Mouse (Mus musculus): Measurements from ENCODE around the gene Camta1. TPM values are rescaled to one million over a fixed set of nuclear protein-coding genes. Genes with fewer than 3 reads are reported as not detected.

Camta1 gene
- polyA plus RNA-seq, 2 experiments, result 7.3 to 32.8 TPM

DNA sequence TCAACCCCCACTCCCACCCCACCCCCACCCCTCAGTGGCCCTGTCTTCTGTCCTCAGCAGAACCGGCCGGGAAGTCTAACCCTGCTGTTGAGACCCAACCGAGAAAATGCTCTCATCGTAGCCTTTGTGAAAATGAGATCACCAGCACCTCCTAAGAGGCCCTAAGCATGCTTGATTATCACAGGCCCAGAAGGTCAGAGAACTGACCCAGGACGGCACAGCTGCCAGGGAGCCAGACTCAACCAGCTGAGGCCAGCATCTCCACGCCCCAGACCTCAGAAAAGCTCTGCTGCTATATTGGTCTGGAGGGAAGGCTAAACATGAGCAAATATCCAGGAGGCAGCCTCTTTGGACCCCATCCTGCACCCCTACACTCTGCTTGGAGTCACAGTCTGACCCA is 321.1 kb downstream of the Camta1 start:
- Histone ChIP-seq H3K9me3 (ENCODE audit: control insufficient read depth, low read length) (no peaks in the 10 kb centered on the region), H3K4me2 (ENCODE audit: low read depth) (no peak overlapping the region), H3K4me1 (replicated peaks; ENCODE audit: control insufficient read depth in 2 of 2, insufficient read depth in 2 of 2, low read length in 1 of 2) (no peaks in the 10 kb centered on the region), H3K4me3 (ENCODE audit: insufficient read depth in 1 of 2, low read depth in 2 of 2, low read length in 2 of 2) (no peak overlapping the region), H3K27ac (no peak overlapping the region), H3K27me3 (ENCODE audit: control insufficient read depth, insufficient read depth, low read length) (no peaks in the 10 kb centered on the region), H3K9ac (replicated peaks) (no peak overlapping the region), H3K36me3 (replicated peaks; ENCODE audit: control insufficient read depth, insufficient read depth, low read depth) (no peaks in the 10 kb centered on the region)
- ATAC-seq (ENCODE audit: insufficient read depth) (no peak), DNase-seq (ENCODE audit: low read depth in 3 of 3, low spot score in 3 of 3) (no peak)
- WGBS (ENCODE audit: insufficient replicate concordance), result 57% methylated on average over 6 of the region's 6 CpGs
- TF ChIP-seq CTCF (IDR thresholded peaks at IDR 0.05; ENCODE audit: low read depth) (no peak), EP300 (IDR thresholded peaks at IDR 0.05; ENCODE audit: low read depth) (no peak)

DNA sequence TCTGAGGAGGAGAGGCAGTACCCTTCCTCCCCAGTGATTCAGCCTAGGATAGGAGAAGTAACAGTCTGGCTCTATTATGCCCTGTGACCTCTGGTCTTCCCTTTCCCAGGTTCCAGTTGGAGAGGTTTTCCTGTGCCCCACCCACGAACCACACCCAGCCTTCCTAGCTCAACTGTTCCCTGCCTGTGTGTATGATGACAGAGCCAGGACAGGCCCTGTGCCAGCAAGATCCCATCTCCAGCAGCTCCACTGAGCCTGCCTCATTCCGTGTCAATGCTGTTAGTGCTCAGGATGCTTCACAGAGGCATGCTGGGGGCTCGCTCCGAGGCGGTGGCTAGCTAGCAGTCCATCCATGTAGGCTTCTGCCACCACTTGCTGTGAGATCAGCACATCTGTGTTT is 321.8 kb downstream of the Camta1 start:
- DNase-seq (ENCODE audit: low read depth in 3 of 3, low spot score in 3 of 3) (no peak), ATAC-seq (ENCODE audit: insufficient read depth) (no peak)
- 60% methylated on average over 5 of the region's 5 CpGs for WGBS (ENCODE audit: insufficient replicate concordance)
- H3K27me3 ChIP-seq (ENCODE audit: control insufficient read depth, insufficient read depth, low read length), result no peaks in the 10 kb centered on the region
- no peaks in the 10 kb centered on the region for H3K36me3 ChIP-seq (replicated peaks; ENCODE audit: control insufficient read depth, insufficient read depth, low read depth)
- no peaks in the 10 kb centered on the region for H3K9me3 ChIP-seq (ENCODE audit: control insufficient read depth, low read length)
- no peaks in the 10 kb centered on the region for H3K4me1 ChIP-seq (replicated peaks; ENCODE audit: control insufficient read depth in 2 of 2, insufficient read depth in 2 of 2, low read length in 1 of 2)
- TF ChIP-seq CTCF (IDR thresholded peaks at IDR 0.05; ENCODE audit: low read depth), result no peak
- no peak for TF ChIP-seq EP300 (IDR thresholded peaks at IDR 0.05; ENCODE audit: low read depth)
- H3K4me2 ChIP-seq (ENCODE audit: low read depth), result no peak overlapping the region
- no peak overlapping the region for H3K27ac ChIP-seq
- H3K9ac ChIP-seq (replicated peaks), result no peak overlapping the region
- H3K4me3 ChIP-seq (ENCODE audit: insufficient read depth in 1 of 2, low read depth in 2 of 2, low read length in 2 of 2), result no peak overlapping the region

DNA sequence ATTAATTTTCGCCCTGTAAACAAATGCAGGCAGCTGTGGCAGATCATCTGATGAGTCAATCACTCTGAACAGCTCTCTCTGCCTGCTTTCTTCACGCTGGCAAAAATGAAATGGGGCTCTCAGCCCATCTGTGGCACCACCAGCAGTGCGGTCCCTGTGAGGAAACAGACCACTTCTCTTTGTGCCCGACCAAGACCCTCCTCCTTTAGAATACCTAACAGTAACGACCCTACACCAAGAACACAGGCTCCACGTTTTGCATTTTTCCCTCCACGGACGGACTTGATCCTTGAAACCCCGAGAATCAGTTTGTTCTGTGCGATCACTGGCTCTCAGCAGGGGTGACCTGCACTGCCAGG is 322.5 kb downstream of the Camta1 start:
- H3K4me2 ChIP-seq (ENCODE audit: low read depth), result no peak overlapping the region
- no peaks in the 10 kb centered on the region for H3K27me3 ChIP-seq (ENCODE audit: control insufficient read depth, insufficient read depth, low read length)
- ATAC-seq (ENCODE audit: insufficient read depth) (no peak), DNase-seq (ENCODE audit: low read depth in 3 of 3, low spot score in 3 of 3) (no peak)
- no peaks in the 10 kb centered on the region for H3K9me3 ChIP-seq (ENCODE audit: control insufficient read depth, low read length)
- H3K36me3 ChIP-seq (replicated peaks; ENCODE audit: control insufficient read depth, insufficient read depth, low read depth), result no peaks in the 10 kb centered on the region
- H3K4me3 ChIP-seq (ENCODE audit: insufficient read depth in 1 of 2, low read depth in 2 of 2, low read length in 2 of 2), result no peak overlapping the region
- H3K4me1 ChIP-seq (replicated peaks; ENCODE audit: control insufficient read depth in 2 of 2, insufficient read depth in 2 of 2, low read length in 1 of 2), result no peaks in the 10 kb centered on the region
- no peak overlapping the region for H3K27ac ChIP-seq
- WGBS (ENCODE audit: insufficient replicate concordance), result 53% methylated on average over 10 of the region's 10 CpGs
- H3K9ac ChIP-seq (replicated peaks), result no peak overlapping the region
- TF ChIP-seq EP300 (IDR thresholded peaks at IDR 0.05; ENCODE audit: low read depth) (no peak), CTCF (IDR thresholded peaks at IDR 0.05; ENCODE audit: low read depth) (no peak)

DNA sequence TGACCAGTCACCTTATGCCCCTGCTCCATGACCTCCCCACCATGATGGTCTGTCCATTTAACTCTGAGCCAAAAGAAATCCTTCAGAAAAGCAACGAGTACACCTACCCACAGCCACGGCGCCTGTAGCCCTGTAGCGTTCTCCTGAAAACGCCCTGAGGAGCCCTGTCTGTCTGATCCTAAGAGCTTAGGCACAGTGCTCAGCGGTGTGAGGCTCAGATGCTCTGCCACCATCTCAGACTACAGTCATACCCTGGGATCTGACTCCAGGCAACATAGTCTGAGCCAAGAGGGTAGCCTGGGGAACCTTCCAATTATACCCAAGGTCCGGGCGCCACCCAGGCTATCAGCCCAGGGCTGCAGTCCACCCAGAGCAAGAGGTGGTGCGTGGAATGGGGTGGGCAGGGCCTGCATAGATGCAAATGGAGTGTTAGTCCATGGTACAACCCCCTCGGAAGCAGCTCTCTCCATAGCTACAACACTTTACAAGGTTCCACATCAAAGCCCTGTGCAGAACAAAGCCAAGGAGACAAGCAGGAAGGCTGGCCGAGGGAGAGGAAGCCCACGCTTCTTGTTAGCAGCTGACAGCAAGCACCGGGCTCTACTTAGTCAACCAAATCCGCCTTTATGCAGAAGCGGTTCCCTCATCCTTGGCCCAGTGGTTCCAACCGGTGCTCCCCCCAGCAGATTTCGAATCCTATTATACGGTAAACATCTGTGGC is 323.1 kb downstream of the Camta1 start:
- Histone ChIP-seq H3K4me1 (replicated peaks; ENCODE audit: control insufficient read depth in 2 of 2, insufficient read depth in 2 of 2, low read length in 1 of 2) (no peaks in the 10 kb centered on the region), H3K9me3 (ENCODE audit: control insufficient read depth, low read length) (no peaks in the 10 kb centered on the region), H3K4me2 (ENCODE audit: low read depth) (no peak overlapping the region), H3K36me3 (replicated peaks; ENCODE audit: control insufficient read depth, insufficient read depth, low read depth) (no peaks in the 10 kb centered on the region), H3K4me3 (ENCODE audit: insufficient read depth in 1 of 2, low read depth in 2 of 2, low read length in 2 of 2) (no peak overlapping the region), H3K27ac (no peak overlapping the region), H3K27me3 (ENCODE audit: control insufficient read depth, insufficient read depth, low read length) (no peaks in the 10 kb centered on the region), H3K9ac (replicated peaks) (no peak overlapping the region)
- ATAC-seq (ENCODE audit: insufficient read depth) (no peak), DNase-seq (ENCODE audit: low read depth in 3 of 3, low spot score in 3 of 3) (no peak)
- WGBS (ENCODE audit: insufficient replicate concordance), result 57% methylated on average over 18 of the region's 18 CpGs
- TF ChIP-seq CTCF (IDR thresholded peaks at IDR 0.05; ENCODE audit: low read depth) (no peak), EP300 (IDR thresholded peaks at IDR 0.05; ENCODE audit: low read depth) (no peak)

DNA sequence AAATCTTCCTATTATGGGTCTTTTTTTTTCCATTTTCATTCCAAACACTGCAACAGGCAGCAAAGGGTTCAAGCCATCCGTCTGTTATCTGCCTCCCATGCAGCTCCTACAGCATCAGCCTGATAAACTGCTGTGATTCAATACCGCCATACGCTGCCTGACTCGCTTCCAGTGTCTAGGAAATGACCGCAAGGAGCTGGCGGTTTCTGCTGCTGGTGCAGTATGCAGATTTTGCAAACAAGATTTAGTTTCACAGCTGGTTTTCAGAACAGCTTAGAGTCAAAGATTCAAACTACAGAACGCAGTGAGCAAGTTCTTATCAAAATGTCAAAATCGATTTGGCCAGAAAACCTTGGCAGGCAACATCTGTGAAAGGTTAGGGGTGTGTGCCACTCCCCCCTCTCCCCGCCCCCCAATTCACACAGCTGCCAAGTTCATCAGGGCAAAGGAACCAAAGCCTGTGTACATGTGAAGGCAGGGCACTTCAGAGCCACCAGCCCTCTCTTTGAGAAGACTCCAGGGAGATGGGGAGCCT is 325.7 kb downstream of the Camta1 start:
- Histone ChIP-seq H3K4me2 (ENCODE audit: low read depth) (no peak overlapping the region), H3K4me3 (ENCODE audit: insufficient read depth in 1 of 2, low read depth in 2 of 2, low read length in 2 of 2) (no peak overlapping the region), H3K9me3 (ENCODE audit: control insufficient read depth, low read length) (no peaks in the 10 kb centered on the region), H3K27me3 (ENCODE audit: control insufficient read depth, insufficient read depth, low read length) (no peaks in the 10 kb centered on the region), H3K36me3 (replicated peaks; ENCODE audit: control insufficient read depth, insufficient read depth, low read depth) (no peaks in the 10 kb centered on the region), H3K9ac (replicated peaks) (no peak overlapping the region), H3K27ac (no peak overlapping the region), H3K4me1 (replicated peaks; ENCODE audit: control insufficient read depth in 2 of 2, insufficient read depth in 2 of 2, low read length in 1 of 2) (no peaks in the 10 kb centered on the region)
- no peak for DNase-seq (ENCODE audit: low read depth in 3 of 3, low spot score in 3 of 3)
- WGBS (ENCODE audit: insufficient replicate concordance), result 48% methylated on average over 9 of the region's 9 CpGs
- TF ChIP-seq EP300 (IDR thresholded peaks at IDR 0.05; ENCODE audit: low read depth), result no peak
- TF ChIP-seq CTCF (IDR thresholded peaks at IDR 0.05; ENCODE audit: low read depth), result no peak
- ATAC-seq (ENCODE audit: insufficient read depth), result no peak
